Mouse (Mus musculus): ENCODE measurements at regions not wholly inside any gene's neighbourhood (a gene's known extent, or its start where the extent isn't known, plus 50 kb on each side); places are given as distances from the start of the nearest gene placed in this dataset.

GRCm38 (mm10) chr17:80891656-80892055 is 52.8 kb upstream of the Tmem178 start:
- no peak for DNase-seq (ENCODE audit: low spot score in 2 of 2)

GRCm38 (mm10) chr17:80889095-80889494 is 55.3 kb upstream of the Tmem178 start:
- DNase-seq (ENCODE audit: low spot score in 2 of 2): no peak

- DNase-seq (ENCODE audit: low spot score in 2 of 2): no peak
Observed at GRCm38 (mm10) chr17:80887749-80888119, 56.7 kb upstream of the Tmem178 start.

- peak in 1 of 2 experiments; percentile 24 for DNase-seq (ENCODE audit: low spot score in 2 of 2)
Observed at GRCm38 (mm10) chr17:80887021-80887748, 57.2 kb upstream of the Tmem178 start.

- no peak for DNase-seq (ENCODE audit: low spot score in 2 of 2)
Observed at GRCm38 (mm10) chr17:80886211-80886701, 58.2 kb upstream of the Tmem178 start.

- DNase-seq (ENCODE audit: low spot score in 2 of 2): no peak
Observed at GRCm38 (mm10) chr17:80885706-80886105, 58.7 kb upstream of the Tmem178 start.

- DNase-seq (ENCODE audit: low spot score in 2 of 2): no peak
Observed at GRCm38 (mm10) chr17:80884886-80885285, 59.5 kb upstream of the Tmem178 start.

GRCm38 (mm10) chr17:80882476-80882875 is 62.0 kb upstream of the Tmem178 start:
- no peak for DNase-seq (ENCODE audit: low spot score in 2 of 2)

GRCm38 (mm10) chr17:80880325-80880724 is 64.1 kb upstream of the Tmem178 start:
- no peak for DNase-seq (ENCODE audit: low spot score in 2 of 2)

GRCm38 (mm10) chr17:80875352-80876044 is 68.9 kb upstream of the Tmem178 start:
- DNase-seq (ENCODE audit: low spot score in 2 of 2): no peak

- no peak for DNase-seq (ENCODE audit: low spot score in 2 of 2)
Observed at GRCm38 (mm10) chr17:80870965-80871364, 73.5 kb upstream of the Tmem178 start.

GRCm38 (mm10) chr17:80862338-80862737 is 82.1 kb upstream of the Tmem178 start:
- DNase-seq (ENCODE audit: low spot score in 2 of 2): no peak

GRCm38 (mm10) chr17:80846996-80847810 is 97.2 kb upstream of the Tmem178 start:
- peak in 1 of 2 experiments; percentile 27 for DNase-seq (ENCODE audit: low spot score in 2 of 2)

- peak in 1 of 2 experiments; percentile 39 for DNase-seq (ENCODE audit: low spot score in 2 of 2)
Observed at GRCm38 (mm10) chr17:80845349-80845748, 99.1 kb upstream of the Tmem178 start.

GRCm38 (mm10) chr17:80841903-80842302 is 102.5 kb upstream of the Tmem178 start:
- DNase-seq (ENCODE audit: low spot score in 2 of 2): no peak

- DNase-seq (ENCODE audit: low spot score in 2 of 2): no peak
Observed at GRCm38 (mm10) chr17:80840896-80841295, 103.5 kb upstream of the Tmem178 start.

GRCm38 (mm10) chr17:80840452-80840851 is 104.0 kb upstream of the Tmem178 start:
- no peak for DNase-seq (ENCODE audit: low spot score in 2 of 2)

GRCm38 (mm10) chr17:80834701-80835100 is 106.4 kb upstream of the Map4k3 start:
- DNase-seq (ENCODE audit: low spot score in 2 of 2): no peak

GRCm38 (mm10) chr17:80834176-80834517 is 105.9 kb upstream of the Map4k3 start:
- no peak for DNase-seq (ENCODE audit: low spot score in 2 of 2)

- DNase-seq (ENCODE audit: low spot score in 2 of 2): no peak
Observed at GRCm38 (mm10) chr17:80833355-80834175, 105.3 kb upstream of the Map4k3 start.

- DNase-seq (ENCODE audit: low spot score in 2 of 2): no peak
Observed at GRCm38 (mm10) chr17:80831686-80832085, 103.4 kb upstream of the Map4k3 start.
